Mouse (Mus musculus) liver, postnatal 0 days (tissue): ENCODE measurements around the gene Morc2a.
"Not testable (repeated sequence)": the region's sequence is repeated elsewhere in the genome, so short reads cannot be mapped to it uniquely, and the experiment has no call there.

Experiments used
- CTCF ChIP-seq: sonication (generic); IDR thresholded peaks from 2 replicates; pipeline ENCODE4 v1.5.1; 2016; ENCODE audit warnings: antibody characterized with exemption, low read depth
- EP300 ChIP-seq: IDR thresholded peaks from 2 replicates; pipeline ENCODE4 v1.6.1; 2016; ENCODE audit warnings: antibody characterized with exemption, low read depth, mild to moderate bottlenecking

- TF ChIP-seq CTCF: peak; percentile 51
- TF ChIP-seq EP300: not testable (repeated sequence)
Observed at GRCm38 (mm10) chr11:3601966-3602365, 47.0 kb upstream of the Morc2a start.
